Mouse (Mus musculus) kidney, postnatal 10 days (tissue): Measurements from ENCODE around the gene Zfp595.
"Not testable (repeated sequence)": the region's sequence is repeated elsewhere in the genome, so short reads cannot be mapped to it uniquely, and the experiment has no call there.

ENCODE experiments used
- DNase-seq: peaks from one replicate; pipeline ENCODE4 v3.0.0; 2021; ENCODE audit warnings: mixed read lengths

Zfp595 gene

GRCm38 (mm10) chr13:67332019-67332724 is at the start of gene Zfp595:
Gene Zfp595, minus strand, starts transcription at chr13:67332570.
- peak; percentile 89 for DNase-seq

- DNase-seq, result not testable (repeated sequence)
These were observed 43.9 kb upstream of the Zfp595 start for GRCm38 (mm10) chr13:67376255-67376654.

GRCm38 (mm10) chr13:67375050-67375911 is 42.9 kb upstream of the Zfp595 start, which contains the start of the genes Gm28041 and Zfp456:
Gene Gm28041, minus strand, starts transcription at chr13:67375733.
Gene Zfp456, minus strand, starts transcription at chr13:67375810.
- DNase-seq, result peak; percentile 81

GRCm38 (mm10) chr13:67360131-67360744 is 27.9 kb upstream of the Zfp595 start, which contains the start of the genes Gm28044 and Zfp953:
Gene Gm28044, minus strand, starts transcription at chr13:67360536.
Gene Zfp953, minus strand, starts transcription at chr13:67360605.
- DNase-seq, result peak; percentile 93

- DNase-seq, result no peak
These were observed 19.5 kb upstream of the Zfp595 start for GRCm38 (mm10) chr13:67351854-67352253.

- DNase-seq, result no peak
These were observed 11.1 kb upstream of the Zfp595 start for GRCm38 (mm10) chr13:67343422-67343821.

- DNase-seq, result no peak
These were observed 507 bp upstream of the Zfp595 start for GRCm38 (mm10) chr13:67332877-67333276.

GRCm38 (mm10) chr13:67306718-67307117 is 25.7 kb downstream of the Zfp595 start:
- no peak for DNase-seq

- DNase-seq, result peak; percentile 91
These were observed 26.3 kb downstream of the Zfp595 start, which contains the start of gene Zfp457 for GRCm38 (mm10) chr13:67305822-67306672. Gene Zfp457, minus strand, starts transcription at chr13:67306485.

GRCm38 (mm10) chr13:67278314-67278713 is 54.1 kb downstream of the Zfp595 start, which contains the start of gene Zfp458:
Gene Zfp458, minus strand, starts transcription at chr13:67278466.
- DNase-seq, result peak; percentile 25

- DNase-seq, result not testable (repeated sequence)
These were observed 62.8 kb downstream of the Zfp595 start for GRCm38 (mm10) chr13:67269383-67270065.

GRCm38 (mm10) chr13:67268568-67269369 is 63.6 kb downstream of the Zfp595 start:
- DNase-seq, result peak; percentile 72
